Mouse (Mus musculus) cerebellum, adult 2 months (tissue): ENCODE data around the gene Faf1.

Experiments used
- CTCF ChIP-seq: fragments of 200-500 bp; IDR thresholded peaks from 2 replicates; pipeline ENCODE4 v1.5.1; 2011; ENCODE audit warnings: low read depth, mild to moderate bottlenecking, control low read depth, low read length, moderate library complexity, borderline replicate concordance; ENCODE audit not compliant: insufficient read depth
- POLR2A ChIP-seq: fragments of 200-500 bp; IDR thresholded peaks from 2 replicates; pipeline ENCODE4 v1.6.1; 2011; ENCODE audit warnings: low read length, control low read depth, borderline replicate concordance; ENCODE audit not compliant: insufficient read depth

DNA sequence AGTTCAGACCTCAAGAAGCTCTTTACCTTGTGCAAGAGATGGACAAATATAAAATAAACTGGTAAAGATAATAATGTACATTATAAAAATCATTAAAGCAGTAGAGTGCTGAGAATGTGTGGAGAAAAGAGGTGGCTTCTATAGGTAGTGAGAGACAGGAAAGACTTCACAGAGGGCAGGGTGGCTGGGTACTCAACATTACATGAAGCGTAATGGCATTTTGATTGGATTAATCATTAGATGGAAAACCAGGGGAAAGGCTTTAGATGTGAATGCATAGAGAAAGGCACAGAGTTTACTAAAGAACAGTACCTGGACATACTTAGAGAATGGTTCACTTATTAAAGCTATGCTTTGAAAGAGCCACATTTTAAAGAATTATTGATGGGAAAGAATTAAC lies 252.7 kb downstream of the Faf1 start:
- TF ChIP-seq CTCF (no peak), POLR2A (no peak)
